Mouse (Mus musculus) embryonic facial prominence, embryonic 10.5 days (tissue): Measurements from ENCODE around the gene Zbtb43. TPM values are rescaled to one million over a fixed set of nuclear protein-coding genes. Genes with fewer than 3 reads are reported as not detected.

Experiments used
- DNase-seq: peaks from one replicate; pipeline ENCODE4 v3.0.0-alpha.2; 2017; ENCODE audit warnings: low spot score
- H3K27ac ChIP-seq: fragments of 300-500 bp; sonication (generic); replicated peaks from 2 replicates; pipeline ENCODE4 v1.5.1; 2016; ENCODE audit warnings: mild to moderate bottlenecking
- H3K27me3 ChIP-seq: fragments of 300-500 bp; sonication (generic); replicated peaks from 2 replicates; pipeline ENCODE4 v1.6.1; 2016; ENCODE audit warnings: low read depth, mild to moderate bottlenecking; ENCODE audit not compliant: poor library complexity, severe bottlenecking
- H3K36me3 ChIP-seq: fragments of 300-500 bp; sonication (generic); replicated peaks from 2 replicates; pipeline ENCODE4 v1.6.1; 2016; ENCODE audit warnings: mild to moderate bottlenecking, moderate library complexity
- H3K4me1 ChIP-seq: fragments of 300-500 bp; sonication (generic); 2 replicates; pipeline ENCODE4 v1.6.1; 2016
- H3K4me3 ChIP-seq: fragments of 300-500 bp; sonication (generic); 2 replicates; pipeline ENCODE4 v1.5.1; 2016; ENCODE audit warnings: mild to moderate bottlenecking, moderate library complexity
- H3K9me3 ChIP-seq: fragments of 300-500 bp; sonication (generic); 2 replicates; pipeline ENCODE4 v1.6.1; 2016; ENCODE audit warnings: mild to moderate bottlenecking
- WGBS: fragments of 180-500 bp; shearing (Covaris S2); methylation state at CpG from one replicate; pipeline ENCODE4 v1.1.7; 2016; 5-methylcytosine and 5-hydroxymethylcytosine counted together
- polyA plus RNA-seq: library from polyadenylated mRNA; unstranded; fragments of >200 nt; fragmentation: Nextera tagmentation; extraction: Ambion mirVana; gene quantifications from 2 replicates; pipeline ENCODE4 v1.2.1, GENCODE M21; 2016

Zbtb43 gene
- polyA plus RNA-seq, 1 experiment from 2014 or later = 20.8 TPM

GRCm38 (mm10) chr2:33403511-33404003 is 64.8 kb downstream of the Zbtb43 start:
- no peak for DNase-seq
- Histone ChIP-seq H3K36me3 (peaks cover 22% of the 10 kb centered on the region), H3K27me3 (no peaks in the 10 kb centered on the region)

GRCm38 (mm10) chr2:33402638-33403037 is 65.7 kb downstream of the Zbtb43 start:
- Histone ChIP-seq H3K27ac (no peak overlapping the region), H3K27me3 (no peaks in the 10 kb centered on the region), H3K9me3 (no peaks in the 10 kb centered on the region), H3K4me1 (0 out of 2 replicates have a peak, but pooled peaks cover 12% of the 10 kb centered on the region), H3K4me3 (no peak overlapping the region), H3K36me3 (peaks cover 14% of the 10 kb centered on the region)
- DNase-seq = no peak
- WGBS = 60% methylated on average over 5 of the region's 5 CpGs

More at GRCm38 (mm10) chr2:33403511-33404003, 64.8 kb downstream of the Zbtb43 start:
- no peak overlapping the region for H3K4me3 ChIP-seq
- H3K27ac ChIP-seq = no peak overlapping the region
- 0 out of 2 replicates have a peak, but pooled peaks cover 12% of the 10 kb centered on the region for H3K4me1 ChIP-seq
- no peaks in the 10 kb centered on the region for H3K9me3 ChIP-seq
- WGBS = 77% methylated on average over 4 of the region's 4 CpGs

GRCm38 (mm10) chr2:33402236-33402635 is 66.1 kb downstream of the Zbtb43 start:
- no peak overlapping the region for H3K4me3 ChIP-seq

GRCm38 (mm10) chr2:33401217-33401616 is 67.1 kb downstream of the Zbtb43 start:
- no peaks in the 10 kb centered on the region for H3K9me3 ChIP-seq
- 44% methylated on average over 3 of the region's 3 CpGs for WGBS
- no peak overlapping the region for H3K4me3 ChIP-seq
- peaks cover 4% of the 10 kb centered on the region for H3K36me3 ChIP-seq
- H3K4me1 ChIP-seq = 0 out of 2 replicates have a peak, but pooled peaks cover 10% of the 10 kb centered on the region
- no peaks in the 10 kb centered on the region for H3K27me3 ChIP-seq
- DNase-seq = no peak
- no peak overlapping the region for H3K27ac ChIP-seq

More at GRCm38 (mm10) chr2:33402236-33402635, 66.1 kb downstream of the Zbtb43 start:
- 0 out of 2 replicates have a peak, but pooled peaks cover 12% of the 10 kb centered on the region for H3K4me1 ChIP-seq
- no peaks in the 10 kb centered on the region for H3K27me3 ChIP-seq
- WGBS = 38% methylated on average over 7 of the region's 7 CpGs
- H3K9me3 ChIP-seq = no peaks in the 10 kb centered on the region
- no peak overlapping the region for H3K27ac ChIP-seq
- DNase-seq = peak; percentile 70
- peaks cover 11% of the 10 kb centered on the region for H3K36me3 ChIP-seq

- Histone ChIP-seq H3K27ac (no peak overlapping the region), H3K36me3 (no peaks in the 10 kb centered on the region; the same call in 1 of the 2 replicates), H3K4me3 (no peak overlapping the region), H3K9me3 (no peaks in the 10 kb centered on the region), H3K4me1 (0 out of 2 replicates have a peak, but pooled peaks cover 10% of the 10 kb centered on the region), H3K27me3 (no peaks in the 10 kb centered on the region)
- WGBS = 86% methylated on average over 5 of the region's 5 CpGs
- no peak for DNase-seq
Observed at GRCm38 (mm10) chr2:33400541-33400940, 67.8 kb downstream of the Zbtb43 start.

Other genes starting within 250 kb of the Zbtb43 start
- 4.8 and 5.5 TPM in 2 replicates for gene Ralgps1, start 97.1 kb downstream of the Zbtb43 start, polyA plus RNA-seq
- gene Zbtb34, start 37.2 kb downstream of the Zbtb43 start, polyA plus RNA-seq = 7.4 and 7.5 TPM in 2 replicates
- gene Lmx1b, start 172.0 kb upstream of the Zbtb43 start, polyA plus RNA-seq = 0.85 and 0.99 TPM in 2 replicates